Mouse (Mus musculus) gastrocnemius, postnatal 25 days (tissue): ENCODE results near the gene Rnf26. TPM values are rescaled to one million over a fixed set of nuclear protein-coding genes. Genes with fewer than 3 reads are reported as not detected.

ENCODE experiments used
- DNase-seq: peaks from one replicate; pipeline ENCODE4 v3.0.0; 2022
- total RNA-seq, 2 experiments: library from RNA; stranded (reverse); gene quantifications; 1 replicate in 1 of 2; 2 replicates in 1 of 2; pipeline ENCODE4 v1.2.3; 2021

The Rnf26 gene
- total RNA-seq, 2 experiments from 2014 or later, result 2.9 TPM

DNA sequence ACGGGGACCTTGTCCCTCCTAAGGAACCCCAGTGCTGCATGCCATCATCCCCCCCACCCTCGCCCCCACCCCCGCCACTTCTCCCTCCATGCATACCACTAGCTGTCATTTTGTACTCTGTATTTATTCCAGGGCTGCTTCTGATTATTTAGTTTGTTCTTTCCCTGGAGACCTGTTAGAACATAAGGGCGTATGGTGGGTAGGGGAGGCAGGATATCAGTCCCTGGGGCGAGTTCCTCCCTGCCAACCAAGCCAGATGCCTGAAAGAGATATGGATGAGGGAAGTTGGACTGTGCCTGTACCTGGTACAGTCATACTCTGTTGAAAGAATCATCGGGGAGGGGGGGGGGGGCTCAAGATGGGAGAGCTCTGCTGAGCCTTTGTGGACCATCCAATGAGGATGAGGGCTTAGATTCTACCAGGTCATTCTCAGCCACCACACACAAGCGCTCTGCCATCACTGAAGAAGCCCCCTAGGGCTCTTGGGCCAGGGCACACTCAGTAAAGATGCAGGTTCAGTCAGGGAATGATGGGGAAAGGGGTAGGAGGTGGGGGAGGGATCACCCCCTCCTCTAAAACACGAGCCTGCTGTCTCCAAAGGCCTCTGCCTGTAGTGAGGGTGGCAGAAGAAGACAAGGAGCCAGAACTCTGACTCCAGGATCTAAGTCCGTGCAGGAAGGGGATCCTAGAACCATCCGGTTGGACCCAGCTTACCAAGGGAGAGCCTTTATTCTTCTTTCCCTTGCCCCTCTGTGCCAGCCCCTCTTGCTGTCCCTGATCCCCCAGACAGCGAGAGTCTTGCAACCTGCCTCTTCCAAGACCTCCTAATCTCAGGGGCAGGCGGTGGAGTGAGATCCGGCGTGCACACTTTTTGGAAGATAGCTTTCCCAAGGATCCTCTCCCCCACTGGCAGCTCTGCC, 65.5 kb downstream of the Rnf26 start:
- no peak for DNase-seq

DNA sequence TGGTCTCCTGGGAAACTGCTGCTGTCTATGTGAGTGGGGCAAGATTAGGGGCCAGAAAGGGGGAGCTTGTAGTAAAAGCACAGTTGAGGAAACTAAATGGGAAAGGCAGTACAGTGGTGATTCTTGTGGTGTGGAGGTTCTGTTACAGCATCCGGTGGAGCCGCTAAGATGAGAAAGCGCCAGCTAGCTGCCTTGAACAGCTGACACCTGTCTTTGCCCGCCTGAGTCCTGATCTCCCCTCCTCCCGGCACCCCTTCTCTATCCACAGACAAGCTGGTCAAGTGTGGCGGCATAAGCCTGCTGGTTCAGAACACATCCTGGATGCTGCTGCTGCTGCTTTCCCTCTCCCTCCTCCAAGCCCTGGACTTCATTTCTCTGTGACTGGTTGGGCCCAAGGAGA, 66.2 kb downstream of the Rnf26 start:
- no peak for DNase-seq

DNA sequence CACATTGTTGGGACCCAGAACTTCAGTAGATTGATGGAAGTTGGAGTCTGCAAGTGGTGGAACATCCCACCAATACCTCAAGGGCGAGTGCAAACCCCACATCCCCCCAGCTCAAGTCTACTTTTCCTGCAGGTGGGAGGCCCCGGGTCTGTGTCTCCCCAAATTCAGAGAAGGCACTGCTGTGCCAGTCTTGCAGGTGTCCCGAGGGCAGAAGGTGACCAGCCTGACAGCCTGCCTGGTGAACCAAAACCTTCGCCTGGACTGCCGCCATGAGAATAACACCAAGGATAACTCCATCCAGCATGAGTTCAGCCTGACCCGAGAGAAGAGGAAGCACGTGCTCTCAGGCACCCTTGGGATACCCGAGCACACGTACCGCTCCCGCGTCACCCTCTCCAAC, 66.9 kb downstream of the Rnf26 start:
- no peak for DNase-seq

DNA sequence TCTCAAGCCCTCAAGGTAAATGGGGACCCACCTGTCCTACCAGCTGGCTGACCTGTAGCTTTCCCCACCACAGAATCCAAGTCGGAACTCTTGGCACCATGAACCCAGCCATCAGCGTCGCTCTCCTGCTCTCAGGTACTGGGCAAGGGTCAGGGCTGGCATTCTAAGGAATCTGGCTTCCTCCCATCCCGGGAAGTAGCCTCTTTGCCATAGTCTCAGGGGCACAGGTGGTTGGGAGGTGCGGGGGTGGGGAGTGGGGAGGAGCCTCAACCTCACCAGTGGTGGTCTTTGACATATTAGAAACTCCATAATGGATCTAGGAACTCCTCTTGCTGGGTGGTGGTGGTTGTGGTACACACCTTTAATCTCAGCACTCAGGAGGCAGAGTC, 67.4 kb downstream of the Rnf26 start:
- DNase-seq, result no peak

Other genes with a start within 250 kb of the Rnf26 start
- 10 to 100 TPM; 14.8 to 20.2 TPM for gene Thy1, start 70.1 kb downstream of the Rnf26 start, total RNA-seq
- gene Usp2, start 46.5 kb downstream of the Rnf26 start, total RNA-seq, result 100 to 1,000 TPM; 160 to 313 TPM
- not detected for gene Mfrp, start 11.8 kb downstream of the Rnf26 start, total RNA-seq
- gene C1qtnf5, start 6.3 kb downstream of the Rnf26 start, total RNA-seq, result 10 to 100 TPM in 1 of 2 experiments, 1 to 10 TPM in 1; 8.0 to 13.6 TPM
- 1 to 10 TPM in 1 of 2 experiments, under 1 TPM in 1; 0.82 to 2.4 TPM for gene Gm49380, start within 50 bp of the Rnf26 start, total RNA-seq
- gene Mcam, start 21.0 kb upstream of the Rnf26 start, total RNA-seq, result 10 to 100 TPM; 31.2 to 32.4 TPM
- gene Cbl, start 120.5 kb upstream of the Rnf26 start, total RNA-seq, result 1 to 10 TPM; 9.2 to 9.4 TPM
- not detected for gene Ccdc153, start 127.2 kb upstream of the Rnf26 start, total RNA-seq
- gene Pdzd3, start 138.0 kb upstream of the Rnf26 start, total RNA-seq, result under 1 TPM; 0.99 to 1.00 TPM
- gene Nlrx1, start 155.1 kb upstream of the Rnf26 start, total RNA-seq, result 10 to 100 TPM; 18.6 to 21.1 TPM
- gene Abcg4, start 175.1 kb upstream of the Rnf26 start, total RNA-seq, result under 1 TPM; 0.15 to 0.62 TPM
- 1 to 10 TPM; 5.6 to 6.0 TPM for gene Hinfp, start 192.2 kb upstream of the Rnf26 start, total RNA-seq
- 10 to 100 TPM; 12.0 to 12.2 TPM for gene C2cd2l, start 206.8 kb upstream of the Rnf26 start, total RNA-seq
- 10 to 100 TPM; 11.0 to 11.2 TPM for gene Dpagt1, start 212.5 kb upstream of the Rnf26 start, total RNA-seq
- gene H2afx, start 221.2 kb upstream of the Rnf26 start, total RNA-seq, result 10 to 100 TPM; 10.8 to 12.8 TPM
- gene Hmbs, start 230.7 kb upstream of the Rnf26 start, total RNA-seq, result 10 to 100 TPM; 20.3 to 24.3 TPM
- 10 to 100 TPM; 13.5 to 14.5 TPM for gene Vps11, start 248.2 kb upstream of the Rnf26 start, total RNA-seq